Mouse (Mus musculus) left cerebral cortex, adult 2 months (tissue): ENCODE measurements around the gene Cryab. TPM values are rescaled to one million over a fixed set of nuclear protein-coding genes. Genes with fewer than 3 reads are reported as not detected.

Experiments
- DNase-seq, 2 experiments: peaks; one replicate each; pipeline ENCODE4 v3.0.0; 2021 to 2022; ENCODE audit warnings: low spot score in 2 of 2, mixed read lengths in 1 of 2; ENCODE audit errors: extremely low spot score in 1 of 2
- H3K27ac ChIP-seq: fragments of 200-600 bp; 2 replicates; pipeline ENCODE4 v1.8.1; 2022
- H3K4me3 ChIP-seq: fragments of 200-600 bp; 2 replicates; pipeline ENCODE4 v1.8.1; 2022
- CTCF ChIP-seq: fragments of 200-600 bp; IDR thresholded peaks from 2 replicates; pipeline ENCODE4 v1.8.1; 2022; ENCODE audit warnings: antibody characterized with exemption, mild to moderate bottlenecking, moderate library complexity
- intact Hi-C: fragments of 180-260 bp; cut with DNase I; formaldehyde crosslinking; loops from one replicate; pipeline ENCODE4 v1.15.1; 2025
- total RNA-seq, 2 experiments: library from RNA; stranded (reverse); gene quantifications; 2 replicates each; pipeline ENCODE4 v1.2.3; 2021

The Cryab gene
- total RNA-seq, 2 experiments from 2014 or later = 118 to 125 TPM

DNA sequence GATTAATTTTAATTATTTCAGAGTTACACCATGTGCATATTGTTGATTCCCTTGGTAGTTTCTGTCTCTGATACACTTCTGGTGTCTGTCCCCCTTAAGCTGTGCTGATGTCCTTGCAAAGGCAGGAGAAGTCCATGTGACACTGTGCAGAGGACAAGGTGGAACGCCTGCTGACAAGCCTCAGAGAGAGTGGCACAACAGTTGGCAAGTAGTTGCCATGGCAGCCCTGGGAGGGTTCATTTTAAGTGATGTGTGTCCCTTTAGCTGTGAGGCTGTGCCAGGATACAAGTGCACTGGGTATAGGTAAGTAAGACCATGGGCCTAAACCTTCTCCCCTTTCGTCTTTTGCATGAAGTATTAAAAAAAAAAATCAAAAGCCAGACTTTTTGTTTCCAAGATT is 18.9 kb downstream of the Cryab start:
- Histone ChIP-seq H3K27ac (no peak overlapping the region), H3K4me3 (no peak overlapping the region)
- intact Hi-C loops = no loop called here
- no peak for DNase-seq
- no peak for TF ChIP-seq CTCF

DNA sequence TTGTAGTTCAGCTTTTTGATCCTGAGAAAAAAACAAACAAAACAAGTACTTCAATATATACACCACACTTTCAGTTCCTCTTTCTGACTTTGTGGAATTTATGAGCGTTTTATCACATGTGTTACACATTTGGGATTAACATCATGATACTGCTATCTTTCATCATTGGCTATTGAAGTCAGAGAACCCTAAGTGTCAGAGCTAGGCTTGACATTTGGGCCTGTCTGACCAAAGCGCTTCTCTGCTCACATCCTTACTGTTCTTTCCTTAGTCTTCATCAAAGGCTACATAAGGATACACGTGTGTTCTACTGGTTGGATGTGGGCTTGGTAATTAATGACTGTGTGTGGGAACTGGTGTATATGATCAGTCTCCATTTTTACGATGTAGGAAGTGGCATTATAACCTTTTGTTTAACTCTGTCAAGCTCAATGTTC is 22.9 kb downstream of the Cryab start:
- Histone ChIP-seq H3K4me3 (peak overlapping the region; percentile 68), H3K27ac (peak overlapping the region; percentile 90)
- intact Hi-C loops = no loop called here
- no peak for TF ChIP-seq CTCF
- DNase-seq = no peak

DNA sequence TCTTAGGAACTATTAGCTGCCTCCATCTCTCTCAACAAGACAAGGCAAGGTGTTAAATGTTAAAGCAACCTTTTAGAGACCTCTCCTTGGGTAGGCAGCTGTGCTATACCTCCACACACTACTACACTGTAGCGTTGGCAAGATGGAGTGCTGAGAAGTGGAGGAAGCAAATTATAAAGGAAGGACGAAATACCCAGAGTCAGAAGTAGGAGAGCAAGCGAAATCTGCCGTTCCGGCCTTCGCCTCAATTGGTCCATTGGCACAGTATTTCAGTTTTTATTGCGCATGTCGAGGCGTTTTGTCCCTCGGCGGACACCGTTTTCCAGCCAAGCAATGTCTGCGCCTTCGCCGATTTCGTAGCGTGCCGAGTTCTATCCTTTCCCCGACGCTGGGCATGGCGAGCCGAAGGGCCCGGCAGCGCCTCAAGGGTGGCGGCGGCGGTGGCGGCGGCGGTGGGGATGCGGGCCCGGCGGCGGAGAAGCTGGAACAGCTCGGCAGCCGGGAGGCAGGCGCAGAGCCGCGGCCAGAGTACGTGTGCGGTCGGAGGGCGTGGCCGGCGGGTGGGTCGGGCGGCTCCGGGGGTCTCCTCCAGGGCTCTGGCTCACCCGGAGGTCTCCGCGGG is 24.0 kb downstream of the Cryab start, which contains the start of the genes Alg9 and 1110032A03Rik:
TSS of gene Alg9 (plus strand) at position 29 of the 622 bp plus-strand sequence.
TSS of gene 1110032A03Rik (minus strand) at position 530 of the 622 bp plus-strand sequence.
- intact Hi-C loops = no loop called here

DNA sequence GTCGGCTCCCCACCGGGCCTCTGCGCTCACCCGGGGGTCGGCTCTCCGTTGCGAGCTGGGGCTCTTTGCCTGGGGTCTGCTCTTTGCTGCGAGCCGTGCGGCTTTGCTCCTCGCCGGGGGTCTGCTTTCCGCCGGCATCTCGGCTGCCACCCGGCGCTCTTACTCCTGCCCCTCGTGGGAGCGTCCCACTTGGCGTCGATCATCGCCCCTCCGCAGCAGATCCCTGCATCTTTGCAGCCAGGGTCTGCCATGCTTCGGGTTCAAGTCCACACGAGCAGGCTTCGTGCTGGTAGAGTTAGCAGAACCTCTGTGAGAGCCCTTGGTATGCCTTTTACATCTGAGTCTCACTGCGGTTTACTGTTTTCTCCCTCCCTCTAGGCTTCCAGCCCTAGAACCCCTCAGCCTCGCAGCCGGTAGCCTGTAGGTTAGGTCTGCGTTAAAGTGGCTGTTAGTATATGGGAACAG is 24.6 kb downstream of the Cryab start:
- Histone ChIP-seq H3K27ac (peak overlapping the region; percentile 90), H3K4me3 (peak overlapping the region; percentile 68)
- no peak for DNase-seq
- intact Hi-C loops = no loop called here
- no peak for TF ChIP-seq CTCF

More for the DNA sequence above, 24.0 kb downstream of the Cryab start, which contains the start of the genes Alg9 and 1110032A03Rik:
- peak; percentile 88 to 89 for DNase-seq
- TF ChIP-seq CTCF = no peak; the same call in 1 of the 2 replicates
- Histone ChIP-seq H3K27ac (peak within 1 kb of the TSS; percentile 90), H3K4me3 (peak within 1 kb of the TSS; percentile 68)

DNA sequence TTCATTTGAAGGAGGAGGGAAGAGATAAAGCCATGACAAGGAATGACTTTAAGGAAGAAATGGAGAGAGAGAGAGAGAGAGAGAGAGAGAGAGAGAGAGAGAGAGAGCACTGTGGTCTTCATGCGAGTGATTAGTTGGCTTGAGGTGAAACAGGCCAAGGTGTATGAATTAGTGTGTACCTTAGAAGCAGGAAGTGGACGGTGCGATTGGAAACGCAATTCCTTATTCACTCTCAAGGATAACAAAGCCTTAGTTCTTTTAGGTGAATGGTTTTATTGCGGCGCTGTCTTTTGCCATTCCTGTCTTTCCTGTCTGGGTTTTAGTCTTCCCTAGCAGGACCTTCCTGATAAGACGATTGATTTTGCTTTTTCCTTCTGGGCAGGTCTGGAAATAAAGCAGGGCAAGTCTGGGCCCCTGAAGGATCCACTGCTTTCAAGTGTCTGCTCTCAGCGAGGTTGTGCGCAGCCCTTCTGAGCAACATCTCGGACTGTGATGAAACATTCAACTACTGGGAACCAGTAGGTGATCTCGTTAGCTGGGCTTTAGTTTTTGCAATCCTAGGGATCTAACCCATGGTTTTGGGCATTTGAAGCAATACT is 25.1 kb downstream of the Cryab start:
- intact Hi-C loops = no loop called here
- DNase-seq = no peak
- TF ChIP-seq CTCF = no peak
- Histone ChIP-seq H3K27ac (no peak overlapping the region; the same call in 1 of the 2 replicates), H3K4me3 (peak overlapping the region; percentile 68)

DNA sequence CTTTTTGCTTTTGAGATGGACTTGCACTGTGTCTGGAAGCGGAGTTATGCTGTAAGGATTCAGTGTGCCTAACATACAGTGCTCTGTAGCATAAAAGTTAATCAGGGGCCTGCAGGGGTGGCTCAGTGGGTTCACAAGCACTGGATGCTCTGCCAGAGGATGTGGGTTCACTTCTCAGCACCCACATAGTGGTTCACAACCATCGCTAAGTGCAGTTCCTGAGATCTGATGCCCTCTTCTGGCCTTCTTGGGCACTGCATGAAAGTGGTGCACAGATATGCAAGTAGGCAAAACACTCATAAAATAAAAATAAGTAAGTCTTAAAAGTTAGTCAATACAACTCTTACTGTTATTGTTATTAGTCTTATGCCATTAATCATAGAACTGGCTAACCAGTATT is 31.0 kb downstream of the Cryab start:
- TF ChIP-seq CTCF = peak; percentile 54
- intact Hi-C loops = no loop called here
- Histone ChIP-seq H3K4me3 (no peak overlapping the region), H3K27ac (no peak overlapping the region)
- peak in 1 of 2 experiments; percentile 39 for DNase-seq

DNA sequence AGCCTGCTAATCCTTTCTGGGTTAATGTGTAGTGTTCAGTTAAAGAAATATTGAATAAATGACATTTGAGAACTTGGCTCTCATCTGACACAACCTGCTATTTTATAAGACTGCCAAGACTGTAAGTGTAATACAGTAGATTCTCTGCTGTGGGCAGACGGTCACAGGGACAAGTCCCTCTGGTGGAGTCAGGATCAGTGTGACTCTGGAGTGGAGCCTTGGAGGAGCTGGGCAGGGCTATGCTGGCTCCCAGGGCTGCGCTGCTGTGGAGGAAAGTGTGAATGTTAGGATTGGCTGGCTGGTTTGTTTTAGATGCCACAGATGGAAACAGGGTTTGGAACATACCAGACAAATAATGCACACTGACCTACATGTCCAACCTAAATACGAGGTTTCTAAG is 44.1 kb downstream of the Cryab start:
- TF ChIP-seq CTCF = no peak
- no peak for DNase-seq
- Histone ChIP-seq H3K4me3 (no peak overlapping the region), H3K27ac (no peak overlapping the region)
- intact Hi-C loops = no loop called here

DNA sequence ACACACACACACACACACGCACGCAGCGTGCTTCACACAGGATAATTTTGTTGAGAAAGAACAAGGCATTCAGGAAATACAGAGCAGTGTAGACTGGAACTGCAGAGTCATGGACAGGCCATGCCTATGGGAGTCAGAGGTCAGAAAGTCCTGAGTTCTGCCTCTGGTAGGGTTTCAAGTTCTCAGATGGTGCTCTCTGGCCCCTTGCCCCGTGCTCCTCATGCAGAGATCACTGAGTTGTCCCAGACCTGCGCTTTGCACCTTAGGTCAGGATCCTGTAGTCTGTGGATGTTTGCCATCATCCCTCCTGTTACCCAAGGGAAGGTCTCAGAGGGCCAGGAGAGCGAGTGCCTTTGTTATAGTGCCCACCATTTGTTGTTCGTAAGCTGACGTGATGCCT is 45.7 kb downstream of the Cryab start:
- no peak for TF ChIP-seq CTCF
- intact Hi-C loops = no loop called here
- DNase-seq = no peak

DNA sequence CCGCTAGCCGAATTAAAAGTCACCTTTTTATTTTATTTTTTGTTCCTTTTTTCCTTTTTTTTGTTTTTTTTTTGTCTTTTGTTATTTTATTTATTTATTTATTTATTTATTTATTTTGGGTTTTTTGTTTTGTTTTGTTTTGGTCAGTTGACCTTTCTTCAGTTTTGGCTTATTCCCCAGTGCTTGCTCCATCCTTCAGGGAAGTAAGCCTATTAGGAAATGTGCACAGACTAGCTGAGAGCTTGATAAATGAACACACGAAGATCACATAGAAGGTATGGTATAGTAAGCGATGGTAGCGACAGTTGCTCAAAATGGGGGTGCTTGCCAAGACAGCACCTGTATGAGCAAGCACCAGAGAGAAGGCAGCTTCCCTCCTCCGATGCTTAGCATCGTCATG is 46.5 kb downstream of the Cryab start:
- intact Hi-C loops = loop anchor here (2.0 kb wide), 1 partner anchor 355 kb away; no protein-coding TSS in a partner anchor
- TF ChIP-seq CTCF = no peak
- no peak for DNase-seq
- Histone ChIP-seq H3K27ac (no peak overlapping the region), H3K4me3 (no peak overlapping the region)

More for the DNA sequence above, 45.7 kb downstream of the Cryab start:
- Histone ChIP-seq H3K4me3 (no peak overlapping the region), H3K27ac (no peak overlapping the region)

DNA sequence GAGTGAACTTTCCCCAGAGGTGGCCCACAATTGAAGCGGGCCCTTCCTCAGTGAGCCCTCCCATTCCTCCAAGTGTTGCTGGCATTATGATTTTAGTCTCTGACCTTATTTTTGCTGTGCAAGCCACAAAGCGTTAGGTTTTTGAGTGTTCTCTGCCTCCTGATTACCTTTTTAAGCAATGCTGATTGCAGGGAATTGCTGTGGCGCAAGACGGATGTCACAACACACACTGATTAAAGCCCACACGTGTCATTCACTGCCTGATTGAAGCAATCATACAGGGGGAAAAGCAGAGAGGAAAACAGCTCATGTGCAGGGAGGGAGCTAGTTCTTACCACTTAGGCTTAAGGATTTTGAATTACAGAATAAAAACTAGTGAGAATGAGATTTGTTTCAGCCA is 47.2 kb downstream of the Cryab start:
- no peak overlapping the region for H3K27ac ChIP-seq
- no peak for TF ChIP-seq CTCF
- DNase-seq = no peak
- H3K4me3 ChIP-seq = no peak overlapping the region
- intact Hi-C loops = loop anchor here (2.0 kb wide), 1 partner anchor 354 kb away; no protein-coding TSS in a partner anchor

DNA sequence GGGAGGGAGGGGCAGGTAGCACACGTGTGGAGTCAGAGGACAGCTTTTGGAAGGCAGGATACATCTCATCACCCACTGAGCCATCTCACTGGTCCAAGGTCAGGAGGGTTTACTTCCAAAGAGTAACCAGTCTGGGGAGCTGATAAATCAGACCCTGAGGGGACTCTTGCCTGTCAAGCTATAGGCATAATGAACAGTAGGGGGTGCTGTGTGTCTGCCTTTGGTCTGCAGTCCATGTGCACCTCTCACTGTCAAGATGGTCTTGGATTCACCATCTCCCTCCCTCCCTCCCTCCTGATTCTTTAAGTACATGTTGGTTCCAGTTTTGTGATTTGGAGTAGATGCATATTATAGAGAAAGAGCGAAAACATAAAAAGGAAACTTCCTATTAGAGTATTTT is 49.9 kb downstream of the Cryab start:
- DNase-seq = peak in 1 of 2 experiments; percentile 39
- intact Hi-C loops = loop anchor here (2.0 to 5.0 kb wide), 2 partner anchors 208 to 251 kb away; partner anchors contain the start of gene Sik2

DNA sequence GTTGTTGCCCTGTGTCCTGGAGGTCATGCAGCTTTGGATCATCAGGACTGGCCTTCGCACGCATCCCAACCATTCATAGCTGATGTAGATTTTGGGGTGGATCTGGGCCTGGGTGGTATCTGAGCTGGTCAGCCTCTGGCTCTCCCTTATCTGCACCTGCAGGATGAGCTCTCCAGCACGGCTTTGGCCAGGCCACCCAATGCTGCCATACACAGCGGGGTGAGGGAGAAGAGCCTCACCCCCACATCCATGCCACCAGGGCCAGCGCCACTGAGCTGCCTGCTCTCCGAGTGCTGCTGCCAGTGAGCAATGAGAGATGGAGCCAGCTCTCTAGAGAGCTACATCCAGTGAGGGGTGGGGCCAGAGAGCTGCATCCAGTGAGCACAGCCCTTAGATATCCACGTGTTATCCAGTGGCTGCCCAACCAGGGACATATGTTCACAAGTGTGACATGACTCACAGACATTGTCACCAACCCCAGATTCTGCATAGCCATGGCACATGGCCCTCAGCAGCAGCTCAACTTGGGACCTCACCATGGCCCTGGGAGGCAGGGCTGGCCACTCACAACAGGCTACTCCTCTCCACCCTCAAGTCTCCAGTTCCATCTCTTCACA is 52.0 kb downstream of the Cryab start:
- intact Hi-C loops = loop anchor here (5.0 kb wide), 1 partner anchor 249 kb away; no protein-coding TSS in a partner anchor
- Histone ChIP-seq H3K4me3 (no peak overlapping the region), H3K27ac (no peak overlapping the region)
- no peak for TF ChIP-seq CTCF
- DNase-seq = no peak

More for the DNA sequence above, 49.9 kb downstream of the Cryab start:
- Histone ChIP-seq H3K27ac (no peak overlapping the region), H3K4me3 (no peak overlapping the region)
- peak; percentile 71 for TF ChIP-seq CTCF

Other genes starting within 250 kb of the Cryab start
- gene Pts, start 222.6 kb upstream of the Cryab start, total RNA-seq = 10 to 100 TPM; 28.6 to 31.6 TPM
- gene Il18, start 196.5 kb upstream of the Cryab start, total RNA-seq = 10 to 100 TPM; 22.6 to 23.8 TPM
- 1 to 10 TPM; 3.0 to 3.6 TPM for gene Bco2, start 196.1 kb upstream of the Cryab start, total RNA-seq
- not detected for gene Tex12, start 190.0 kb upstream of the Cryab start, total RNA-seq
- gene Sdhd, start 147.5 kb upstream of the Cryab start, total RNA-seq = 100 to 1,000 TPM in 1 of 2 experiments, 10 to 100 TPM in 1; 97.9 to 114 TPM
- 100 to 1,000 TPM; 216 to 226 TPM for gene Timm8b, start 147.4 kb upstream of the Cryab start, total RNA-seq
- 1 to 10 TPM; 2.0 to 3.8 TPM for gene Pih1d2, start 134.0 kb upstream of the Cryab start, total RNA-seq
- gene Nkapd1, start 133.9 kb upstream of the Cryab start, total RNA-seq = 10 to 100 TPM; 21.3 to 22.1 TPM
- gene Dlat, start 91.5 kb upstream of the Cryab start, total RNA-seq = 100 to 1,000 TPM; 110 to 119 TPM
- 10 to 100 TPM; 79.4 to 80.7 TPM for gene Dixdc1, start 11.8 kb upstream of the Cryab start, total RNA-seq
- gene 2310030G06Rik, start 4.8 kb upstream of the Cryab start, total RNA-seq = 1 to 10 TPM; 2.8 to 3.2 TPM
- gene Hspb2, start 1.0 kb downstream of the Cryab start, total RNA-seq = 1 to 10 TPM; 1.4 to 1.5 TPM
- gene Fdxacb1, start 16.9 kb downstream of the Cryab start, total RNA-seq = 1 to 10 TPM; 4.6 to 4.8 TPM
- 10 to 100 TPM; 25.4 to 26.7 TPM for gene Alg9, start 23.7 kb downstream of the Cryab start, total RNA-seq
- 10 to 100 TPM; 34.7 to 38.3 TPM for gene 1110032A03Rik, start 24.2 kb downstream of the Cryab start, total RNA-seq
- gene Ppp2r1b, start 94.0 kb downstream of the Cryab start, total RNA-seq = 10 to 100 TPM; 21.6 to 28.5 TPM